Mouse (Mus musculus) lung, postnatal 36 days (tissue): ENCODE results near the gene Nipa2.
"Not testable (repeated sequence)": the region's sequence is repeated elsewhere in the genome, so short reads cannot be mapped to it uniquely, and the experiment has no call there.

Source experiments
- DNase-seq: peaks from one replicate; pipeline ENCODE4 v3.0.0; 2022; ENCODE audit warnings: mixed read lengths

Nipa2 gene

DNA sequence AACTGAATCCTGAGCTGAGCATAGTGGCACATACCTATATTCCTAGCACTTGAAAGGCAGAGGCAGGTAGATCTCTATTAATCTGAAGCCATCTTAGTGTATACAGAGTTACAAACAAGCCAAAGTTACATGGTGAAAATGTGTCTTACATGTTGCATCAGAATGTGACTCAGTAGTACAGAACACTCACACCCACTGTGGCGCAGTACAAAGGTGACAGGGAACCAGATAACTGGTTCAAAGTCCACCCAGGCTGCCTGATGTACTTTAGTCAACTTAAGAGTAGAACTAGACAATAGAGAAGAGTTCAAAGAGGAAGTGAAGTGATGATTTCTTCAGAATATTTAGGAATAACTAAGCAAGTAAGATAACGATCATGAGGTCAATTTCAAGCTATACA lies 27.3 kb downstream of the Nipa2 start:
- no peak for DNase-seq

- no peak for DNase-seq
These were observed 33.6 kb downstream of the Nipa2 start for GRCm38 (mm10) chr7:55928649-55929048.

DNA sequence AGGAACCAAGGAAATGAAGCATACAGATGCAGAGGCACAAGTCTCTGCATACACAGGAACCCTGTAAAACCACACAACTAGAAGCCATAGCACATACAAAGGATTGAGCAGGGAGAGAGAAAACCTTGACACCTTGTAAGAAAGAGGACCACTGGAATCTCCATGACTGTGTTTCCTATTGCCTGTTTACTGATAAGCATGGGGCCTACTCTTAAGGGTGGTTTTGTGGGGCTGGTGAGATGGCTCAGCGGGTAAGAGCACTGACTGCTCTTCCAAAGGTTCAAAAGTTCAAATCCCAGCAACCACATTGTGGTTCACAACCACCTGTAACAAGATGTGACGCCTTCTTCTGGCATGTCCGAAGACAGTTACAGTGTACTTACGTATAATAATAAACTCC lies 35.0 kb downstream of the Nipa2 start:
- DNase-seq = no peak

GRCm38 (mm10) chr7:55918365-55918764 lies 43.9 kb downstream of the Nipa2 start:
- DNase-seq = not testable (repeated sequence)

GRCm38 (mm10) chr7:55912118-55912517 lies 50.2 kb downstream of the Nipa2 start:
- DNase-seq = no peak

DNA sequence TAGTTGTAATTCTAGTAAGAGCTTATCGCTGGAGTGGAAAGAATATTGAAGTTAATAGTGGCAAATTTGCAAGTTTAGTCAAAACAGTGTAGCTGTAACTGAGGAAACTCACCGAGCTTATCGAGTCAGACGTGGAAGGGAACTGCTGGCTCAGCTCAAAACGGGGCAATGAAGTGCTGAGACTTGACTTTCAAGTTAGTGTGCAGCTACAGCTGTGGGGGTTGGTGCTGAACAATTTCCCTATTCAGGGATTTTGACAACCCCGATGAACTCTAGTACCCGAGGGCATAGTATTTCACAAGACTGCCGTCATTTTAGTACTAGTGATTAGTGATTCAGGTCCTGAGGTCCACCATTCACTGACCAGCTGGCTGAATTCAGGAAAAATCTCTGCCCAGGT lies 50.9 kb downstream of the Nipa2 start:
- DNase-seq = no peak

DNA sequence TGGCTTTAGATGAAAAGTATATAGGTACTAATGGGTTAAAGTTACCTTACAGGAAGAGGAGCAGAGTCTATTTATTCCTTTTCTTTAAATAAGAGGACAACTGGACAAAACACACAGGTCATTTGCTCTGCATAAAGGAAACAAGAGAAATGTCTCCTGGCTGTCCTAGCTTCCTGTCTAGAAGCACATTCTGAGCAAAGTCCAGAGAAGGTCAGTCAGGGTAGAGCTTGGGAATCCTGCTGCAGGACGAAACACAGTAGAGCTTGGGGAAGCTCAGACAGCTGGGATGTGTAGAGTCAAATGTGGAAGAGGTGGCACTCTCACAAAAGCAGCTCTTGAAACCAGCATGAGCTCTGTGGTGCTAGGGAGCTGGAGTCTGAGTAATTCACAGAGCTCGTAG lies 51.9 kb downstream of the Nipa2 start:
- no peak for DNase-seq

DNA sequence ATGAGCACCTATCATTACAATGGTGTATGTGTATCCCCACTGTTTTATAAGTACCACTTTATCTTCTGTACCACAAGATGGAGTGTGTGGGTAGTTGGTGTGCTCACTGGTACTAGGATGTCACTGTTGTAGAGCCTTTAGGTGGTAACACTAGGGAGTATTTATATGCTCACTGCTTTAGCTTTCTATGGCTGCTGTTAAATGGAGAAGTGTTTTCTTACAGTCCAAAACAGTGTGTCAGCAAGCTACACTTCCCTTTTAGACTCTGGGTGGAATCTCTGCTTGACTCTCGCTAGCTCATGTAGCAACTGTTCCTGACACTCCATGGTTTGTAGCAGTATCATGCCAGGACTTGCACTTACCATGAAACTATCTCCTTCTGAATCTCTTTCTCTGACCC lies 52.8 kb downstream of the Nipa2 start:
- DNase-seq = no peak

DNA sequence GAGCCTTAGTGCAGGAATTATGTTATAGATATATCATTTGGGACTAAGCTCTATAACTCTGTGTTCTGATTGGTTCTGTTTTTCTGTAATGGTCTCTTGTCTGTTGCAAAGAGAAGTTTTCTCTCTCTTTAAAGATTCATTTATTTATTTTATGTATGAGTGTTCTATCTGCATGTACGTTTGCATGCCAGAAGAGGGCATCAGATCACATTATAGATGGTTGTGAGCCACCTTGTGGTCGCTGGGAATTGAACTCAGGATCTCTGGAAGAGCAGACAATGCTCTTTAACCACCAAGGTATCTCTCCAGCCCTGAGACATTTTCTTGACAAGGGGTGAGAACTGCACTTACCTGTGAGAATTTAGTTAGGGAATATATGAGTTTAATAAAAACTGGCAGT lies 56.8 kb downstream of the Nipa2 start:
- no peak for DNase-seq

GRCm38 (mm10) chr7:55903766-55904165 lies 58.5 kb downstream of the Nipa2 start:
- no peak for DNase-seq

DNA sequence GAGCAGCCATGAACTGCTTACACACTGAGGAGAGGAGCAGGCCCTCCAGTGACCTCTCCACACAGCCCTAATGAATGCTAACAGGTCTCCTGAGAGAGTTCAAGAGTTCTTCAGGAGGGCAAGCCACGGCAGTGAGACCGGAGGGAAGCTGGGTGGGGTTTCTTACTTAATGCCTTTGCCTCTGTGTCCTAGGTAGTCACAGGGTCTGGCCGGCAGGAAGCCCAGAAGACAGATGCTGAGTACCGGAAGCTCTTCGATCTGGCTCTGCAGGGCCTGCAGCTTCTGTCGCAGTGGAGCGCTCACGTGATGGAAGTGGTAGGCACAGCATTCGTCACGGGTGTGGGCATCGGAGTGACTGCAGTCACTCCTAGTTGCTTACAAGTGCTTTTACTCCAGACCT lies 70.5 kb downstream of the Nipa2 start:
- DNase-seq = peak; percentile 66

- no peak for DNase-seq
These were observed 71.5 kb downstream of the Nipa2 start for GRCm38 (mm10) chr7:55890731-55891130.

DNA sequence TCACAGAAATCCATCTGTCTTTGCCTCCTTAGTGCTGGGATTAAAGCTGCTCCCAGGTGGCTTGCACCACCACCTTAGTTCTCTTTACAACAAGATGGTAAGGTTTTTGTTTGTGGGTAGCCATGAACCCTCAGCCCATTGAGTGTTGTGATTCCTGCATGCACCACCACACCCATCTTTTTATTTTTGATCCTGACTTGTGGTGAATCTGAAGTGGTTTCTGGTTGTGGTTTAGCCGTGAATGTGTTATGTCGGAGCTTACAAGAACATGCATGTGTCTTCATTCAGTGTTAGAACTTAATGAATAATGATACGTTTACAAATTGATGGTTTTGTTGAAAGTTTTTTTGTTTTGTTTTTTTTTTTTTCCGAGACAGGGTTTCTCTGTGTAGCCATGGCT lies 72.3 kb downstream of the Nipa2 start:
- no peak for DNase-seq

GRCm38 (mm10) chr7:55888603-55889002 lies 73.7 kb downstream of the Nipa2 start:
- no peak for DNase-seq
